Mouse (Mus musculus): Measurements from ENCODE around the gene She.

She gene

DNA sequence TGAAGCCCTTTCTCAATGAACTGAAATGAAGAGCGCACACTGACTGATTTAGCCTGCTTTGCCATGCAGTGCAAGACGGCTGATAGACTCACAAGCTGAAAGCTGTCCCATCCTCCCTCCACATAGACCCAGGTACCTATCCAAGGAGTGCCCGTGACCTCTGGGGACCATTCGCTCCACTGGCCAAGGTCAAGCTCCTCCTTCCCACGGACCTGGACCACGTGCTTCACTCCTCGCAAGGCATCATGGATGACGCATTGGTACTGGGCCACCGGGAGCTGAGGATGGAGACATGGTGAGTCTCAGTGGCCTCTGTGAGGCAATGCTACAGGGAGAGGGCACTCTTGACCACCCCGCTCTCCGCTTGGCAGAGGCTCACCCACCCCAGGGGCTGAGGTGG, 54.6 kb downstream of the She start:
- DNase-seq (ENCODE audit: low spot score), result no peak

- no peak for DNase-seq (ENCODE audit: low spot score)
Observed at GRCm38 (mm10) chr3:89887582-89888230, 56.5 kb downstream of the She start.

DNA sequence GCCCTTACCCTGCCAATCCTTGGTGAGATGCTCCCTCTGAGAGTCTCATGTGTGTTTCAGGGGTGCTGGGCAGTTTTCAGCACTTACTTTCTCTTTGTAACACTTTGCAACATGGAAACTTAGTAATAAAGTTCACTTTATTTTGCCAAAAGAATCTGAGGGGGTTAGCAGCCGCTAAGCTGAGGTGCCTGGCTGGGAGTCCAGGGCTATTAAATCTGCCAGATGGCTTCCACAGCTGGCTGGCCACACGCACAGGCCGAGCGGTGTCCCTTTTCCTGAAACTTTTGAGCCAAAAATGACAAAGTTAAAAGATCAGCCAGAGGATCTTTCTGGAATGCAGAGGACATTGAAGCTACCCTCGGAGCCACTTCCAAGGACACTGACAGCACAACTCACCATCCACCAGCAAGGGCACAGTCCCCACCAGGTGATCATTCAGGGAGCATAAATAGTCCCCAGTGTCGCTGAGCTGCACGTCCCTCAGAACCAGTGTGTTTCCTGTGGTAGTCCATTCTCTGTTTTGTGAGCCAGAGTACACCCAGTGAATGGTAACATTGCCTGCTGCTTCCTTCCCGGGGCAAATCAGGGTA, 58.8 kb downstream of the She start:
- no peak for DNase-seq (ENCODE audit: low spot score)

DNA sequence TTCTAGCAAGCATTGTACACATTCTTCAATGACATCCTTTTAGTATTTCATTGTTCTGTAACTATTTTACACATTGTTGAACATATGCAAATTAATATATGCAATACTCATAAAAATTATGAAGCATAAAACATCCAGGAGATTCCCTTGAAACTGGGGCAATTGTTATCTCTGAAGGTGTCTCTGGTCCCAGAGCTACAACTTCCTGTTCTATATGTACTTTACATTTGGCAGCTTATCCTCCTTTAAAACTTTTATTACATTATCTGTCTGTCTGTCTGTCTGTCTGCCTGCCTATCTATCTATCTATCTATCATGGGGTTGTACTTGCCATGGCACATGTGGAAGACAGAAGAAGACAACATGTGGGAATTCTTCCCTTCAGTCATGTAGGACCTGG, 60.5 kb downstream of the She start:
- no peak for DNase-seq (ENCODE audit: low spot score)

DNA sequence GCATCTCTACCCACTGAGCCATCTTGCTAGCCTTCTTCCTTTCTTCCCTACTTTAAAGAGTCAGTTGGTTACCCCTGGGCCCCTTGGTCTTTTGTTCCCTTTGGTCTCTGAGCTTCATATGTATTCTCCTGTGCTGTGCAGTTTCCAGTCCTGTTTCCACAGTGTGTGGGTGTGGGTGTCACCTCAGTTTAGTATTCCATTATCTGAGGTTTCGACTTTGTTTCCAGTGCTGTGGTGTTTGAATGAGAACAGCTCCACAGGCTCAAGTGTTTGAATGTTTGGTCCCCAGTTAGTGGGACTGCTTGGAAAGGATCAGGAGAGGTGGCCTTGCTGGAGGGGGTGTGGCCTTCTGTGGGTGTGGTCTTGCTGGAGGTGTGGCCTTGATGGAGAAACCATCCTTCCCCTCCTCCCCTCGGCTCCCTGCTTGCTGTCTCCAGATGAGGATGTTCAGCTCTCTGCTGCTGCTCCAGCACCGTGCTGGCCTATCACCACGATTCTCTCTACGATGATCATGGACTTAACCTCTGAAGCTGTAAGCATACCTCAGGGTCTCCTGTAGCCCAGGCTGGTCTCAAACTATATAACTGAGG, 61.4 kb downstream of the She start:
- DNase-seq (ENCODE audit: low spot score), result no peak

GRCm38 (mm10) chr3:89896571-89896970, 65.4 kb downstream of the She start:
- DNase-seq (ENCODE audit: low spot score), result no peak

DNA sequence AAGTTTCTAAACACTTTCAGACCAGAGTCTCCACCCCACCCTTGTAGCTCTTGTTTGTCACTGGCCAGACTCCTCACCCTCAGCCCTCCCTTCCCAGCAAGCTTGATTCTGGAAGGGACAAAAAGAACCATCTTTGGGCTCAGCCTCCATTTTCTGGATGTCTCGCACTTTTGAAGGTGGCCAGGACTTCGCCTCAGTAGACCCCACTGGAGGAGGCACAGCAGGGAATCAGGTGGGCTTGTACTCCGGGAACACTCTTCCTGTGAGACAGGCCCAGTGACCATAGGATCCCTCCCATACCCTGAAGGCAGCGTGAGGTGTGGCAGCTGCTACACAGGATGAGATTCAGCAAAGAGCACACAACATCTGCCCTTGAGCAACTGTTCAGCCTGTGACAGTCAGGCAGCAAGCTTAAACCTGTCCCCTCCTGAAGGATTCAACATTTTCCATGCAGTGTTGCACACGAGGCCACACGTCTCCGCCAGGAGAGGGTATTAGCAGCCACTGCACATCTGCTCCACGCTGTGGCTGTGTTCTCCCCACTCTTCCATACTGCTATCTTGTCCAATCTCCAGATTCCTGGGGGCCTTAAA, 66.1 kb downstream of the She start:
- DNase-seq (ENCODE audit: low spot score), result no peak

GRCm38 (mm10) chr3:89898011-89898410, 66.8 kb downstream of the She start:
- no peak for DNase-seq (ENCODE audit: low spot score)

- DNase-seq (ENCODE audit: low spot score), result no peak
Observed at GRCm38 (mm10) chr3:89898870-89899510, 67.8 kb downstream of the She start.

DNA sequence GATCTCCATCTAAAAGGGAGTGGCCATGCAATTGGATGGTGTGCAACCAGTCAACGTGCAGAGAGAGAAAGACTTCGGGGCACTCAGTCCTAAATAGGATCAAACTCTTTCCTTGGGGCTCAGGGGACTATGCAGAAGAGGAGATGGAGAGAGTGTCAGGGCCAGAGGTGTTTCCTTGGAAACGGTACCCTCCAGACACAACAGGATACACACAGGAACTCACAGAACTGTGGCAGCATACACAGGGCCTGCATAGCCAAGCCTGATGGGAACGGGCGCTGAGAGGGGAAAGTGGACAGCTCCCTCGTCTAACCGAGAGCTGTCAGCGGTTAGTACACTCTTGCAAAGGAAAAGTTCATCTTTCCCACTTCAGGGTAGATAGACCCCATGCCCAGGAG, 68.3 kb downstream of the She start:
- no peak for DNase-seq (ENCODE audit: low spot score)

DNA sequence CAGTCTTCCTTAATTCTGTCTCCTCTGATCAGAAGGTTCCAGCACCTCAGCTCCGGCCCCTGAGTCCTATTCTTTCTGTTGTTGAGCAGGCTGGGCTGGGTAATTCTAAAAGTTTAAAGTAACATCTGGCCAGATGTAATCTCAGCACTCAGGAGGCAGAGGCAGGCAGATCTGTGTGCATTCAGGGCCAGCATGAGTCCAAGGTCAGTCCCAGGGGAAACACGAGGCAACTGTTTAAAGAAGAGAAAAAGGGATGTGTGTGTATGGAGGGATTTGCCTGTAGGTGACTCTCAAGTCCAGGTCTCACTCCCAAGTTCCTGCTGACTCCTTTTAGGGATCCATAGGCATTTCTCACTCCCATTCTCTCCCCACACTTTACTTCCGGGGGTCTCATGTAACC, 76.7 kb downstream of the She start:
- no peak for DNase-seq (ENCODE audit: low spot score)
